Mouse (Mus musculus) G1E (cell line): ENCODE measurements around the gene Cep162.

Experiments used
- CTCF ChIP-seq: IDR thresholded peaks from 2 replicates; pipeline ENCODE4 v1.5.1; 2012; ENCODE audit warnings: low read depth, low read length, inconsistent platforms, mixed read lengths
- GATA1 ChIP-seq: IDR thresholded peaks from 2 replicates; pipeline ENCODE4 v1.6.1; 2012; ENCODE audit warnings: borderline replicate concordance, low read length, inconsistent platforms, mixed read lengths
- GATA2 ChIP-seq: IDR thresholded peaks from 2 replicates; pipeline ENCODE4 v1.6.1; 2012; ENCODE audit warnings: low read depth, low read length, inconsistent platforms, borderline replicate concordance
- POLR2AphosphoS5 ChIP-seq: IDR thresholded peaks from 2 replicates; pipeline ENCODE4 v1.6.1; 2012; ENCODE audit warnings: low read depth, low read length, inconsistent platforms; ENCODE audit not compliant: insufficient replicate concordance
- TAL1 ChIP-seq: conservative IDR thresholded peaks from 2 replicates; pipeline ENCODE4 v1.6.1; 2012; ENCODE audit warnings: low read depth, low read length, inconsistent platforms, mixed read lengths

GRCm38 (mm10) chr9:87143076-87143475 is 112.3 kb downstream of the Cep162 start:
- TF ChIP-seq CTCF (no peak), POLR2AphosphoS5 (no peak), GATA2 (no peak), GATA1 (no peak), TAL1 (no peak)
